Mouse (Mus musculus) small intestine, adult 10 weeks (tissue): ENCODE results near the gene Gm36176. TPM values are rescaled to one million over a fixed set of nuclear protein-coding genes. Genes with fewer than 3 reads are reported as not detected.

Experiments
- polyA plus RNA-seq: library from polyadenylated mRNA; stranded (reverse); fragments of 350-450 nt; fragmentation: Illumina TruSeq; extraction: RNeasy Lipid Tissue Mini Kit (QIAGEN cat#74804); gene quantifications from one replicate; pipeline ENCODE4 v1.2.3, GENCODE M21; 2014; ENCODE audit warnings: low replicate concordance

Gm36176 gene
- not detected for polyA plus RNA-seq

DNA sequence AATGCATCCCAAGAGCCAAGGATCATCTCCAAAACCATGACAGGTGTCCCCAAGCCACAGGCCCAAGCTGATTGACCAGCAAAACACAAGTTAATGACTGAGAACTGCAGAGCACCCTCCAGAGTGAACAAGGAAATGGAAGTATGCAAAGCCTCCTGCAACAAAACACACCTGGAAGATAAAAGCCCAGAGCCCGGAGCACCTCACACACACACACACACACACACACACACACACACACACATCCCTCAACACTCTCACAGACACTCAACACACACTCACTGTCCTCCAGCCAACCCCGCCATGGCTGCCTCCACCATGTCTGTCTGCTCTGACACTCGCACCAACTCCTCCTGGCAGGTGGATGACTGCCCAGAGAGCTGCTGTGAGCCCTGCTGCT is at the start of gene Gm36176:
TSS of gene Gm36176 (plus strand) at position 301 of the 400 bp plus-strand sequence.

DNA sequence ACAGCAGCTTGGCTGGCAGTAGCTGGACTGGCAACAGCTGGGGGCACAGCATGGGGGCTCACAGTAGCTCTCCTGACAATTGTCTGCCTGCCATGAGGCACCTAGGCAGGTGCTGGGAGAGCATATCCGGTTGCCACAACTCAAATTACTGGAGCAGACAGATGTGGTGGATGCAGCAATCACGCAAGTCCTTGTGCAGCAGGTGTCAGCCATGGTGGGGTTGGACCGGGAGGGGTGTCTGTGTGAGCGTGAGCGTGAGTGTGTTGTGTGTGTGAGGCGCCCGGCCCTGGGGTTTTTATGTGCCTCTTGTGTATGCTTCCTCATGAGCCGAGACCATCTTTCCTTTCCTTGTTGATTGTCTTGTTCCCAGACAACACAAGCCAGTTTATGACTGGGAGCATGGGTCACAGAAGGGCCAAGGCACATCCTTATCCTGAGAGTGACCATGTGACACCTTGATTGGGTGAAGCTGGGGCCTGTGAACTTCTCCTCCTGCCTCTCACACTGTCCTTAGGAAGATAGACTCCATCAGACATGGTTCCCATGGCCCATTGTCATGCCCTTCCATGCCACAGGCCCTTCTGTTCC is 47.6 kb upstream of the Gm36176 start, which contains the start of gene Gm19668:
TSS of gene Gm19668 (minus strand) at position 213 of the 588 bp plus-strand sequence.

DNA sequence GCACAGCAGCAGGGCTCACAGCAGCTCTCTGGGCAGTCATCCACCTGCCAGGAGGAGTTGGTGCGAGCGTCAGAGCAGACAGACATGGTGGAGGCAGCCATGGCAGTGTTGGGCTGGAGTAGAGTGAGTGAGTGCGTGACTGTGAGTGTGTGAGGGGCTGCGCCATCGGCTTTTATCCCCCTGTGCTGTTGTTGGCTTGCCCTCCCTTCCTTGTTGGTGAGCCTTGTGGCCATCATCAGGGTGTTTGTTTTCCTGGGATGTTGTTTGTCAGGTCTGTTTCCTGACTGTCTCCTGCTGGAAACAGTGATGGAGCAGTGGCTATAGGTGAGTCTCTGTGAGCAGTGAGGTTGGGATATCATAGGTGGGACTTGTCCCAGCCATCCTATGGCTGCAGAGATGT is 34.9 kb upstream of the Gm36176 start, which contains the start of gene Gm9507:
TSS of gene Gm9507 (minus strand) at position 101 of the 400 bp plus-strand sequence.

DNA sequence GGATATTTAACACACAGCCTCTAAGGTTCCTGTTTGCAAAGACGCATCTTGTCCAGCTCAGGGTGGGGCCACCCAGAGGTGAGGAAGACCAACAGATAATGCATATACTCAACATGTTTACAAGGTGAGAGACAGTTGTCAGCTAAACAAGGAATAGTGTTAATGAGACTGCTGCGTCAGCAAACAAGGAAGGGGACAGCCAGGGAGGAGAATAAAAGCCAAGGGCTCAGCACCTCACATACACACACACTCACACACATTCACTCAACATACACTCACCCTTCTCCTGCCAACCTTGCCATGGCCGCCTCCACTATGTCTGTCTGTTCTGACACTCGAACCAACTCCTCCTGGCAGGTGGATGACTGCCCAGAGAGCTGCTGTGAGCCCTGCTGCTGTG is 32.2 kb upstream of the Gm36176 start, which contains the start of gene Gm2696:
TSS of gene Gm2696 (plus strand) at position 301 of the 400 bp plus-strand sequence.

DNA sequence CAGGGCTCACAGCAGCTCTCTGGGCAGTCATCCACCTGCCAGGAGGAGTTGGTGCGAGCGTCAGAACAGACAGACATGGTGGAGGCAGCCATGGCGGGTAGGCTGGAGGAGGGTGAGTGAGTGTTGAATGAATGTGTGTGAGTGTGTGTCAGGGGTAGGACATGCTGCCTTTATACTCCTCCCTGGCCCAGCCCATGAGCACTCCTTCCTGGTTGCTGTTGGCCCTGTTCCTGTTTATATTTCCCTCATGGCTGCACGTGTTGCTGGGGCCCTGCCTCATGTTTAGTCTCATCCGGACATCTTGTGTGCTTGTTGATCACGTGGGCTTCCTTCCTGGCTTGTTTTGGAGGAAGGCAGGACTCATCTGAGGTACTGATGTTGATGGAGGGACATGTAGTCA is 19.7 kb upstream of the Gm36176 start, which contains the start of gene Krtap10-4:
TSS of gene Krtap10-4 (minus strand) at position 145 of the 400 bp plus-strand sequence.

DNA sequence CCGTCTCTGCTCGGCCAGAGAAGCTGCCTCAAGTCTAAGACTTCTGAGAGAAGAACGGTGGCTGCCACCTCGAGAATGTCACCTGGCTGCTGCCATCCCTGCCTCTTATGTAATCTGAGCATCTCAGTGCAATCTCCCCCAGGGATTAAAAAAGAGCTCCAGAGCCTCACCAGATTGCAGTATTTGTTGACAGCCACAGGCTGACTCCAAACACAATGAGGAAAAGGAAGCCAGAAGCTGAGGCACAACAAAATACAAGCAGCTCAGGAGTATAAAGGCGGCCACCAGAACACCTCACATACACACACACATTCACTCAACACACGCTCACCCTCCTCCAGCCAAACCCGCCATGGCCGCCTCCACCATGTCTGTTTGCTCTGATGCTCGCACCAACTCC is 11.0 kb upstream of the Gm36176 start, which contains the start of gene Krtap10-10:
TSS of gene Krtap10-10 (plus strand) at position 301 of the 400 bp plus-strand sequence.

DNA sequence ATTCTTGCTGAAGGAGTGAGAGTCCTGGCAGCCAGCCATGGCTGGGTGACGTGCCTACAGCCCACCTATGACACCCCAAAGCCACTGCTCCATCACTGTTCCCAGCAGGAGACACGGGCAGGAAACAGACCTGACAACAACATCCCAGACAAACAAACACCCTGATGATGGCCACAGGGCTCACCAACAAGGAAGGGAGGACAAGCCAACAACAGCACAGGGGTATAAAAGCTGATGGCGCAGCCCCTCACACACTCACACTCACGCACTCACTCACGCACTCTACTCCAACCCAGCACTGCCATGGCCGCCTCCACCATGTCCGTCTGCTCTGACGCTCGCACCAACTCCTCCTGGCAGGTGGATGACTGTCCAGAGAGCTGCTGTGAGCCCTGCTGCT is 6.0 kb downstream of the Gm36176 start, which contains the start of gene Gm10318:
TSS of gene Gm10318 (plus strand) at position 301 of the 400 bp plus-strand sequence.

DNA sequence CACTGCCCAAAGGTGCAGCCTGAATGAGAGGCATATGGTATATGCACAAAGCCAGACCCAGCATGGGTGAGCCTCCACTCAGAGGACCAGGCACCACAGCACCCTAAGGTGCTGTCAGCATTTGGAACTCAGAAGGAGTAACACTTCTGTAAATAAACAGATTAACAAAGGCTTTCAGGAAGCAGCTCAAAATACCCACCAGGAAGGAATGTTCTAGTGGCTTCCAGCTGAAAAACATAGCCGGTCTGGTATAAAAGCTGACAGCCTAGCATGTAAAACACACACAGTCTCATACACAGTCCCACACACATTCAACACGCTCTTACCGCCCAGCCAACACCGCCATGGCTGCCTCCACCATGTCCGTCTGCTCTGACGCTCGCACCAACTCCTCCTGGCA is 15.1 kb downstream of the Gm36176 start, which contains the start of gene Gm3285:
TSS of gene Gm3285 (plus strand) at position 301 of the 400 bp plus-strand sequence.

Other genes starting within 250 kb of the Gm36176 start
- gene Sumo3, start 240.7 kb upstream of the Gm36176 start, polyA plus RNA-seq, result 54.4 TPM
- gene Gm49325, start 240.6 kb upstream of the Gm36176 start, polyA plus RNA-seq, result not detected
- gene Ube2g2, start 224.5 kb upstream of the Gm36176 start, polyA plus RNA-seq, result 2.6 TPM
- gene Tspear, start 160.2 kb upstream of the Gm36176 start, polyA plus RNA-seq, result not detected
- gene Gm19402, start 156.0 kb upstream of the Gm36176 start, polyA plus RNA-seq, result not detected
- gene Gm9508, start 149.6 kb upstream of the Gm36176 start, polyA plus RNA-seq, result not detected
- gene Gm10272, start 140.2 kb upstream of the Gm36176 start, polyA plus RNA-seq, result not detected
- gene Gm10024, start 135.3 kb upstream of the Gm36176 start, polyA plus RNA-seq, result not detected
- not detected for gene Gm10142, start 131.0 kb upstream of the Gm36176 start, polyA plus RNA-seq
- not detected for gene Krtap12-1, start 126.2 kb upstream of the Gm36176 start, polyA plus RNA-seq
- gene Gm10100, start 120.3 kb upstream of the Gm36176 start, polyA plus RNA-seq, result not detected
- gene Gm18596, start 104.2 kb upstream of the Gm36176 start, polyA plus RNA-seq, result not detected
- gene Gm9736, start 95.4 kb upstream of the Gm36176 start, polyA plus RNA-seq, result not detected
- gene Gm3233, start 87.1 kb upstream of the Gm36176 start, polyA plus RNA-seq, result not detected
- gene Gm3238, start 75.5 kb upstream of the Gm36176 start, polyA plus RNA-seq, result not detected
- not detected for gene Gm7138, start 69.9 kb upstream of the Gm36176 start, polyA plus RNA-seq
- gene Gm3250, start 64.3 kb upstream of the Gm36176 start, polyA plus RNA-seq, result not detected
- gene Gm7137, start 58.6 kb upstream of the Gm36176 start, polyA plus RNA-seq, result not detected
- gene Gm9639, start 51.7 kb upstream of the Gm36176 start, polyA plus RNA-seq, result not detected
- gene Gm19668, start 47.7 kb upstream of the Gm36176 start, polyA plus RNA-seq, result not detected
- gene Gm9507, start 35.0 kb upstream of the Gm36176 start, polyA plus RNA-seq, result not detected
- not detected for gene Gm2696, start 32.1 kb upstream of the Gm36176 start, polyA plus RNA-seq
- not detected for gene Krtap10-4, start 19.7 kb upstream of the Gm36176 start, polyA plus RNA-seq
- gene Krtap10-10, start 10.9 kb upstream of the Gm36176 start, polyA plus RNA-seq, result not detected
- not detected for gene Gm10318, start 6.1 kb downstream of the Gm36176 start, polyA plus RNA-seq
- not detected for gene Gm3285, start 15.2 kb downstream of the Gm36176 start, polyA plus RNA-seq
- gene Lrrc3, start 55.7 kb downstream of the Gm36176 start, polyA plus RNA-seq, result 2.0 TPM
- gene Trpm2, start 123.8 kb downstream of the Gm36176 start, polyA plus RNA-seq, result 1.3 TPM
- gene 1810043G02Rik, start 131.7 kb downstream of the Gm36176 start, polyA plus RNA-seq, result 0.33 TPM
- gene Pfkl, start 163.3 kb downstream of the Gm36176 start, polyA plus RNA-seq, result 0.52 TPM
- gene Dnmt3l, start 195.1 kb downstream of the Gm36176 start, polyA plus RNA-seq, result 0.41 TPM
- gene Aire, start 196.8 kb downstream of the Gm36176 start, polyA plus RNA-seq, result not detected
- gene Icosl, start 222.5 kb downstream of the Gm36176 start, polyA plus RNA-seq, result 4.6 TPM